Mouse (Mus musculus): ENCODE data around the gene Ptges2.

Ptges2 gene

DNA sequence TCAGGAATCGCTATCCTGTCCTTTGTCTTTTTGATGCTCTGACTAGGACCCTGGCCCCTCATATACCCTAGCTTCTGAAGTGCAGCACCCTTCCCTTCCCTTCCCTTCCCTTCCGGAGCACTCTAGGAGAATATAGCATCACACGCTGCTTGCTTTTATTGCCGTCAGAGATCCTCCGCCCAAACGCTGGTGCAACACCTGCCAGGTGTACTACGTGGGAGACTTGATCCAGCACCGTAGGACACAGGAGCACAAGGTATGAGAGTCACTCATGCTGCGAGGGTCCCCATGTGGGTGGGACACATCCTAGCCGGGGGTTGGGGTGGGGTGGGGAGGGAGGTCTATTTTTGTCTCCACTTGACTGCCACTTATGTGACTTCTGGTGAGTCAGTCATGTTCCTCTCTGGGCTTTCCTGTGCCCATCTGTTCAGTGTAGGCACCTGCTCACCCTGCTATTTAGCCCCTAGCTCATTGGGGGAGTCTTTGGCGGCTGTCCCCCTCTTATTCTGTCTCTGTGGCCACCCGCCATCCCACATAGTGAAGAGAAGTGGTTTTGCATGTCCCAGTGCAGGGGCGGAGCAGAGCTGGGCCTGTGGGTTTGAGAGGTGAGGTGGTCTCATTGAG lies 20.3 kb upstream of the Ptges2 start:
- no peak for DNase-seq (ENCODE audit: low read depth, low spot score)

DNA sequence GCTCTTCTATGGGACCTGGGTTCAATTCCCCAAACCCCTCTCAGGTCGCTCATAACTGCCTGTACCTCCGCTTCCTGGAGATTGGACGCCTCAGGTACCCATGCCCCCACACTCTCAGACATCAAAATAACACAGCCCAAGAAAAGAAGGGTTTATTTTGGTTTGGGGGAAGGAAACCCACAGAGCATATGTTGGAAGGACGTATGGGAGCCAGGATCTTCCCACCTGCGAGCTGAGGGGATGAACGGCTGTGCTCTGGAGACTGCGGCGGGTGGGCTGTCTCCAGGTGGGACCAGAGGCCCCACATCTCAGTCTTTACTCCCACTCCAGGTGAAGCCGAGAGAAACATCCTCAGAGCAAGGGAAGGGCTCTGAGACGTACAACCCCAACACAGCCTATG lies 18.7 kb upstream of the Ptges2 start:
- DNase-seq (ENCODE audit: low read depth, low spot score), result no peak

- DNase-seq (ENCODE audit: low read depth, low spot score), result no peak
Observed at GRCm38 (mm10) chr2:32380001-32380500, 15.6 kb upstream of the Ptges2 start.

DNA sequence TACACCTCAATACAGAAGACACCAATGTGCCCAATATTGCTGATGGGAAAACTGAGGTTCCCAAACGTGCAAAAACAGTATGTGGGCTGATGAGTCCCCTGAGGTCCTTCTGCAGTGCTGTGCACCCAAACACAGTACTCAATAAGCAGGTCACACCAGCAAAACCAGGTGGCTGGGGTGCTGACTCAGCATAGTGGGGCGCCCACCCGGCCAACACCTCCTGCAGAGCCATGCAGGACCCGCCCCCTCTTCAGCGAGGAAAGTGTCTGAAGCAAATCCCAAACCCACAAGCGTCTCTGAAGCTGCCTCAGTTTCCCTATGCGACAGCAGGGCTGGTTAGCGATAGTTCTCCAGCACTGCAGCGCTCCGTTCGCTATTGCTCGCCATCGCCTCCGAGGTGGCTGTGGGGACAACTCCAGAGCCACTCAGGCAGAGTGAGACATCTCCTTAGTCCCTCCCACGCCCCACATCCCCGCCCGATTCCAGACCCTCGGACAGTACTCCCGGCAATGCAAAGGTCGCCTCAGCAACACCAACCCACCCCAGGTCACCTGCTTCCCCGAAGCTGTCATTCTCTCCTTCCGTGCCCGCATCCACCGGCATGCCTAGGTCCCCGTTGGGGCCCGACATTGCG lies 14.4 kb upstream of the Ptges2 start:
- DNase-seq (ENCODE audit: low read depth, low spot score), result no peak

GRCm38 (mm10) chr2:32381775-32382223 lies 13.9 kb upstream of the Ptges2 start, which contains the start of gene 1110008P14Rik:
TSS of gene 1110008P14Rik (minus strand) at chr2:32381938.
- peak; percentile 85 for DNase-seq (ENCODE audit: low read depth, low spot score)

DNA sequence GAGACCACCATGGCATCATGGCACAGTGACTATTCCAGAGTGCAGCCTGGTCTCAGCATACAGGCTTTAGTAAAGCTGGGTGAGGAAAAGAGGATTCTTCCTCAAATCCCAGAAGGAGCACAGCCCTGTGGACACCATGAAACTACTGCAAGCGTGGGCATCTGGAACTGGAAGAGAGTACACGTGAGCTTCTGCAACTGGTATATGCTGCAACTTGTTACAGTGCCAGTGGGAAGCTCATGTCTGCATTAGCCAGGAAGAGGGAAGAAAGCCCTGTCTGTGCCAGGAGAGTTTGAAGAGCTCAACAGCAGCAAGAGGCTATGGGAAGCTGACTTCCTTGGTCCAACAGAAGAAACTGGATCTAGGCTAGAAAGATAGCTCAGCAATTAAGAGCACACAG lies 13.0 kb upstream of the Ptges2 start:
- no peak for DNase-seq (ENCODE audit: low read depth, low spot score)

DNA sequence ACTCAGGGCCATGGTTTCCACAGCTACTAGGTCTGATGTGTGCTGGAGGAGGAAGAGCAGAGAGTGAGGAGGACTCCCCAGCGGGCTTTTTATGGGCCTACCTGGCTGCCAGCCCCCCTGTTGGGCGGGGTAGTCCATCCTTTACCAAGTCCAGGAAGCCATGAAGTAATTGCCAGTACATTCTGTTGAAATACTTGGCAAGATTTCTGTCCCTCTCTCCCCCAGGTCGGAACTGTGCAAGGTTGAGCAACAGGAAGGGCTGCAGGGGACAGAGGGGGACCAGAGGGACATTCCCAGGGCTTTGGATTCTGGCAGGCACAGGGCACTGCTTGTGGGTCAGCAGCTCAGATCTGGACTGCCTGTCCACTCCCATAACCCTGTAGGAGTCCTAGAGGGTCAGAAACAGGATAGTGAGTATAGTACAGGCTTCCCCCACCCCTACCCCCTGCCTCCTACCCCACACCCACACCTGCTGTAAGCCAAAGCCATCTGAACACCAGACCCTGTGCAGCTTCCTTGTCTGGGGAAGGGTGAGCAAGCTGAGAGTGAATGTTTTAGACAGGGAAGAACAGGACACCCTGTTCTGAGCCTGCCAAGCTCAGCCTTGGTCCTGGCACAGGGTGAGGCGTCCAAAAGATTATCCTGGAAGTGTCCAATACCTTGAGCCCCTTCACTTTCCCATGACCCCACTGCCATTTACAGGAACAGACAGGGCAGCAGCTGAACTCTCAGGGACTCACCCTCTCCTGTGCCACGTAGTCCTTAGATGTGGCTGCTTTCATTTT lies 7.8 kb upstream of the Ptges2 start, which contains the start of gene Lcn2:
TSS of gene Lcn2 (minus strand) at position 547 of the 785 bp plus-strand sequence.
- DNase-seq (ENCODE audit: low read depth, low spot score), result no peak

DNA sequence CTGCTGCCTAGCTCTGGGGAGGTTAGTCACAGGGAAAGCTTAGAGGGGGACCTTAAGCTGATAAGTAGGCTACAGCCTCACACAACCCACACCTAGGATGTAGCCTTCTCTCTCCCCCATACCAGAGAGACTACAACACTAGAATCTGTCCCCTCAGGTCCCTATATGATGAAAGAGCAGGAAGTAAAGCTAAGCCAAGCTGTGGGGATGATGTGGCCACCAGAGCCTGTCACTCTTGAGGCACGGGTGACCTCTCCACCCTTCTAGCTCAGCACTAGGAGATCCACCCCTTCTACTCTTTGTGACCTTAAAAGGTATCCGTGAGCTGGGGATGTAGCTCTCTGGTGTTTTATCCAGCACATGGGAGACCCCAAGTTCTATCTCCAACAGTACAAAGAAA lies 6.5 kb upstream of the Ptges2 start:
- DNase-seq (ENCODE audit: low read depth, low spot score), result no peak

GRCm38 (mm10) chr2:32390871-32391270 lies 4.8 kb upstream of the Ptges2 start:
- DNase-seq (ENCODE audit: low read depth, low spot score), result no peak

GRCm38 (mm10) chr2:32392063-32392462 lies 3.6 kb upstream of the Ptges2 start:
- no peak for DNase-seq (ENCODE audit: low read depth, low spot score)

DNA sequence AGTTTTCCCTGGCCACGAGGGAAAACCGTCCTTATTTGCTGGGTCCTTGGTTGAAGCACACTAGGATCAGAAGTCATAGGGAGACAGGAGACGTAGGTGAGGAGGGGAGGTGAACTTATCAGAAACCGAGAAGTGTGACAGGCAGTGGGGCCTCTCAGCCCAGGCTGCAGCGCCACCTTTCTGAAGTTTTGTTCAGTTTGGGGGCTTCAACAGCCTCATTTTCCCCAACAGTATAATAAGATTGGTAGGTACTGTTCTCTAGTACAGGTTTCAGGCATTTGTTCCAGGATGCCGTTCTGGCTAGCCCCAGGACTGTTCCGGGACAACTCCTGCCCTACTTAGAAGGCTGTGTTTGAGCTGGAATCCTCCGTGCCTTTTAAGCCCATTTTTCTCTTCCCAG lies 723 bp upstream of the Ptges2 start:
- DNase-seq (ENCODE audit: low read depth, low spot score), result no peak

DNA sequence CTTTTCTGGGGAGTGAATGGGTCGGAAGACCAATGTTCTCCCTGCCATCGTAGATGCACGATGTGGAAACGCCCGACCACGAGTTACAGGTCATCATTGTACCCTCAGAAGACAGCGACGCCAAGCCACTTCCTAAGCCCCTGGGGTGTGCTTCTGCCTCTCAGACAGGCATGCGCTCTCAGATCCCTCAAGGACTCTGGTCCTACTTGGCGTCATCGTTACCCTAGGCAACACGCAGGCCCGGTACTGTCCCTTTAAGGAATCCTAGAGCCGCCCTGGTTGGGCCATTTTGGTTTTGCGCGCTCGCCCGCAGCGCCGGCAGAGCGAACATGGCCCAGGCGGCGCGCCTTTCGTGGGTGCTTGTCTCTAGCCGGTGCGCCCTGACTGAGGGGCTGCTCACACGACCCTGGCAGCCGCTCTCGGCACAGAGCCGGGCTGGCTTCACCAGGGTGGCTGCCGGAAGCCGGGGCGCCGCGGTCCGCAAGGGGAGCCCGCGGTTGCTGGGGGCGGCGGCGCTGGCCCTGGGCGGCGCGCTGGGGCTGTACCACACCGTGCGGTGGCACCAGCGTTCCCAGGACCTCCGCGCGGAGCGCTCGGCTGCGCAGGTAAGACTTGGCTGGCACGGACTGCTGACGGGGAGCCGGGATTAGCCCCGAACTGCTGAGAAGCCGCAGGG lies 388 bp downstream of the Ptges2 start:
- DNase-seq (ENCODE audit: low read depth, low spot score), result peak; percentile 83

DNA sequence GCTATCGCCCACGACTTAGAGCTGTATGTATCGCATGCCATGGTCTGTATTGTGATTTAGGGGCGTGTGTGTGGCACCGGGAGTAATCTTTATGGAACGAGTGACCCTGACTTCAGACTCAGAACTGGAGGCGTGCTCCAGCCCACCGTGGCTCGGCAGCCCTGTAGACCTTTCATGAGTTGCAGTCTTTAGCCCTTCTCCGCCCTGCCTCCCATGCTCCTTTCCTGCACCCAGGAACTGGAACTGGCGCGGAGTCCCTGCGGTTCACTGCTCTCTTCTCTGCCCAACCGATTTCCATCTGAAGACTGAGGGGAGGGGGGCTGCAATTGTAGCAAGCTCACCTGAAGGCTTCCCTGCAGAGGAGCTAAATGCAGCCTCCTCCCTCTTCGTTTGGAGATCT lies 999 bp downstream of the Ptges2 start:
- DNase-seq (ENCODE audit: low read depth, low spot score), result no peak

GRCm38 (mm10) chr2:32404663-32405062 lies 9.0 kb downstream of the Ptges2 start:
- peak; percentile 96 for DNase-seq (ENCODE audit: low read depth, low spot score)

- DNase-seq (ENCODE audit: low read depth, low spot score), result no peak
Observed at GRCm38 (mm10) chr2:32407144-32407824, 11.6 kb downstream of the Ptges2 start.

DNA sequence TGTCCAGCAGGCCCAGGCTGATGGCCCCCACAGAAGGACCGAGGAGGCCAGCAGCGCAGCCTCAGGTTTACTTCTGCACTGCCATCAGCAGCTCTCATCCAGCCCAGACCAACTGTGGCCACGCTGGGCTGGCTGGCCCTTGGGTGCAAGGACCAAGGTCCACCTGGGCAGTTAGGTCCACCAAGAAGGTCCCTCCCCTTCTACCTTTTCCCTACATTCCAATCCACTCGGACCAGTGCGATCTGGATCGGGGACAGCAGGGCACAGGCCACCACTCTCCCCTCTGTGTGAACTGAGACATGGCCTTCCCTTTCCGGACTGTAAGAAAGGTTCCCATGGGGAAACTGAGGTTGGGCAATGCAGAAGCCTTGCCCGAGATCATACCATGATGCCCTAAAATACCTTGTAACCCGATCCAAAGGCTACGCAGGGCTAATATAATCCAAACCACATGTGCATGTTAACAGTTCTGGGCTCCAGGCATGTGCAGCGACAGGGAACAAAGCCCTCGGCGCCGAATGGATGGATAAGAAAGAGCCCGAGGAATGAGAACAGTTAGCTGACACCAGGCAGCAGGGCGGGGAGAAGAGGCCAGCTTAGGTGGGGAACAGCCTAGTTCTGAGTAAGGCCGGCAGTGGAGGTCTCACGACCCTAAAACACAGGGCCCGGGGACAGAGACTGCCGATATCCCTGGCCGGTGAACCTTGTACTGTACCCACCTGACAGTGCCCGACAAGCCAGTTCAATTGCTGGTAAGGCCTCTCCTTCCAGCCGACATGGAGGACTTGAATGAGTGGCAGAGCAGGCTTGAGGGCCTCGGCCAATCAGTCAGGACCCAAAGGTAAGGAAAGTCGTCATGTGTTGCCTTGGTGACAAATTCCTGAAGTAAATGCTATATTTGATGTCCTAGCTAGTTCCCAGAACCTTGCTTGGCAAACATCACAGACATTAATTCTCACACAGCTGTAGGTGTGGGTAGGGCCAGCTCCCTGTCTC lies 13.0 kb downstream of the Ptges2 start:
- DNase-seq (ENCODE audit: low read depth, low spot score), result no peak

DNA sequence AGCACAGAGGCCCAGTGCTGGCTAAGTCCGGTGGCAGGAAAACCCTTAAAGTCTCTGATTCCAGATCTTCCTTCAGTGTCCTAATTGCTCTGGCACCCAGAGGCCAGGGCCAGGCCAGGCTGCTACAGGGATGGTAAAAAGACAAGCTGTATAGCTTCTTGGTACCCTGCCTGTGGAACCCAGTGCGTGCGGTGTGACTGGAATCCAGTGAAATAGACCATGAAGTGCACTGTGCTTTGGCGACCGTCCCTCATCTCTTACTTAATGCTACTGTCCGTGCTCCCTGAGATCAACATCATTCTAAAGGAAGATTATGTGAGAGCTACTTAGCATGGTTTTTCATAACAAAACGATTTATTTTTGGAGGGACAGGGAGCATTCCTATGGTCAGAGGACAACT lies 15.7 kb downstream of the Ptges2 start:
- DNase-seq (ENCODE audit: low read depth, low spot score), result no peak

GRCm38 (mm10) chr2:32412742-32413531 lies 17.2 kb downstream of the Ptges2 start:
- no peak for DNase-seq (ENCODE audit: low read depth, low spot score)

DNA sequence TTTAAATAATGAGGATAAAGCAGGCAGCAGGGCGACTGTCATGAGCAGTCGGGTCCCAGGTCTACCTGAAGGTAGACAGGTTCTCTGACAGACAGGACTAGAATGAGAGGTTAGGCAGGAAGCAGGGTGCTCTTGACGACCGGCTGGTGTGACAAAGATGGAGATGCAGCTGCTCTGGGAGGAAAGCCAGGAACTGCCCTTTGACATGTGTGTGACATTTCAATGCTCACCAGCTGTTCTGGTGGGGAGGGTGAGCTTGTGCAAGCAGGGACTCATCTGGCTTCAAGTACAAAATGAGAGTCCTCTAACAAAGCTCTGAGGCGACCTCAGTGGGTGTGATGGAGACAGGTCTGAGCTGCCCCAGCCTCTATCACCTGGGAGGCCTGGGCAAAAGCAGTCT lies 18.2 kb downstream of the Ptges2 start:
- no peak for DNase-seq (ENCODE audit: low read depth, low spot score)

Measured in retina, adult 2 months (tissue).